Mouse (Mus musculus) layer of hippocampus, postnatal 14 days (tissue): ENCODE measurements around the gene Abhd17a. TPM values are rescaled to one million over a fixed set of nuclear protein-coding genes. Genes with fewer than 3 reads are reported as not detected.

Experiments used
- DNase-seq, 2 experiments: peaks; one replicate each; pipeline ENCODE4 v3.0.0; 2021 to 2022; ENCODE audit warnings: low spot score in 2 of 2, mixed read lengths in 1 of 2
- microRNA-seq, 2 experiments: library from miRNA; unstranded; fragments of <30 nt; microRNA quantifications; one replicate each; pipeline ENCODE4 v1.2.0; 2021
- total RNA-seq, 2 experiments: library from RNA; stranded (reverse); gene quantifications; 2 replicates each; pipeline ENCODE4 v1.2.3; 2021

The Abhd17a gene
- total RNA-seq, 2 experiments from 2014 or later: 189 to 197 TPM

DNA sequence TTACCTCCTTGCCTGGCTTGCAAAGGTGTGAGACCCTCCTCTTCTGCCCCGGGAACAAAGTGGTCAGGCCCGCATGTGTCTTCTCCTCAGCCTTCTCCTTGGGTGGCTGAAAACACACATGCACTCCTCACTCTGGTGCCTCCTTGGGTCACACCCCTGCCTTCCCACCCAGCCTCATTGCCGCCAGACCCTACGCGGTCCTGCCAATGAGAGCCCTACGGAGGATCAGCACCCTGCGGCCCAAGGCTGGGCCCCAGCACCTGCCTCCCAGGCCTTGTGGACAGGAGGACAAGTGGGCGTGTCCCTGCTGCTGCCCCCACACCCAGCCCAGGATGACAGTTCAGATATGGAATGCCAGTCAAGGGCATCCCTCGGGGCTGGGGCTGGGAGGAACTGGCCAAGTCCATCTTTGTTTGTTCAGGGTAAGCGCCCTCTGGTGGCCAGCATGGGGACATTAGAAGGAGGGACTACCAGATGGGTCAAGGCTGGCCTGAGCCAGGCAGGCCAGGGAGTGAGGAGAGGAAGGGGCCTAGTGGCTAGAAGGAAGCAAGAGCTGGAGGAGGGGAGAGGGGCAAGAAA, 41.6 kb downstream of the Abhd17a start:
- no peak for DNase-seq

DNA sequence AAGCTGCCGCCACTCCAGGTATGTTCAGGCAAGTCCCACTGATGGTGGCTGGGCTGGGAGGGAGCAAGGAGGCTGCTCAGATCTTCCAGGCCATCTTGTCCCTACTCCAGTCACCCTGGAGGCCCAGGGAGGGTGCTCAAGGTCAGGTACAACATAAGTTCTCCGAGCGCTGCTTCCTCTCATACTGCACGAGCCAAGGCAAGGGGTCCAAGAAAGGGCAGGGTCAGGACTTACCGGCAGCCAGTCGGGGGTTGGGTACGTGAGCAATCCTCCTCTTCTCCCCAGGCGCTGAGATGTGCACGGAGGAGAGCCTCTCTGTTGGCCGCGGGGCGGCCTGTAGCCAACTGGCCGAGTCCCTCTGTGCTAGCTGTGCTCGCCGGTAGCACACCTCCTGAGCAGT, 42.6 kb downstream of the Abhd17a start:
- DNase-seq: no peak

DNA sequence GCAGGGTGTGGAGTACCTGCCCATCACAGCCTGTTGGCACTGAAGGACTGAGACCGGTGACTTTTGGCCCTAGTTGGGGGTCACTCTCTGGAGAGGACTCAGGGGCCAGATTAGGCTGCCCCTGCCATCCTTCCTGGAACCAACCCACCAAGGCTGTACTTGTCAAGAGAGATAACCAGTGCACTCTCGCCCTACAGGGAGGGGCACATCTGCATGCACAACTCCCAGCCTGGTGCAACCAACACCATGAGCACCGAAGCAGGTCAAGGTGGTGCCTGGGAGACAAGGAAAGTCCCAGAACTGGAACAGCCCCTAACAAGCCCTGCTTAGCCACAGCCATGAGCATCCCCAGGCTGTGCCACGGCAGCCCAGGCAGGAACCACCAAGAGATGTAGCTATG, 43.2 kb downstream of the Abhd17a start:
- DNase-seq: no peak

DNA sequence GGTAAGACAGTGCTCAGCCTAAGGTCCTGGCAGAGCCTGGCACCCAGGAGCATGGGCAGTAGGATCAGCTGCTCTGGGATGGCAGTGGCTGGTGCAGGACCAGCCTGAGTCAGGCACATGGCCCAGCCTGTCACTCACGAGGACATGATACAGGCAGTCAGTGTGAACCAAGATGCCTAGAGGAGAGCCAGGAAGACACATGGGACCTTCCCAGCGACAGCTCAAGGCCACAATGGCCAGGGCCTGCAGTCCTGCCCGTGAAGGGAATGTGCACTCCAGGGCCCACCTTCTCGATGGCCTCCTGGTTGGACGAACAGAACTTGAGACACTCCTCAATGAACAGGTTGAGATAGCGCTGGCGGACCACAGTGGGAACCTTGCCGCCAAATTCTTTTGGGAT, 44.6 kb downstream of the Abhd17a start:
- DNase-seq: no peak

DNA sequence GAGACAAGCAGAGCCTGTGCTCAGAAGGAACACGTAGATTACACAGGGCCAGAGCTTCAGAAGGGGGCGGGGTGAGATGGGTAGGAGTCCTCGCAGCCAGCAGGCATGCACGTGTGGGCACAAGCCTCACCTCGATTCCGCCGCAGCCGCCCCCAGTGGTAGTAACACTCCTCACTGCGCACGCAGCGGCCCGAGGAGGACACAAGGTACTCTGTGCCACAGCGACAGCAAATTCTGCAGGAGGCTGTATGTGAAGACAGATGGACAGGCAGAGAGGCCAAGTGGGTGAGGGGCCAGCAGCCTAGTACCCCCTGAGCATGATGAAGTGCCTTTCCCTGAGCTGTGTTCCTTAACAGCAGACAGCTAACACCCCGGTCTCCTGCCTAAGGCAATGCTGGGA, 46.3 kb downstream of the Abhd17a start:
- DNase-seq: no peak

DNA sequence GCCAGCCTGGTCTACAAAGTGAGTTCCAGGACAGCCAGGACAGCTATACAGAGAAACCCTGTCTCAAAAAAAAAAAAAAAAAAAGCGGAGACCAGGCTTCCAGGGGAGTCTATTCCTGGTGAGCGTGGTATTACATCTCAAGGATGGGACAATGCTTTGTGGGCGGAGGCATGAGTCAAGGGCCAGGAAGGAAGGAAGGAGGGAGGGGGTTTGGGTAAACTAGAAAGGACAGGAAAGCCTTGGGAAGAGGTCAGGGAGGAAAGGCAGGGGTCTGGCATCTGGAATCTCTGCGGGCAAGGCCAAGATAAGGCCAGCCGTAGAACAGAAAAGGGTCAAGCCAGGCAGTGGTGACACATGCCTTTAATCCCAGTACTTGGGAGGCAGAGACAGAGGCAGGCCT, 50.6 kb downstream of the Abhd17a start:
- no peak for DNase-seq

DNA sequence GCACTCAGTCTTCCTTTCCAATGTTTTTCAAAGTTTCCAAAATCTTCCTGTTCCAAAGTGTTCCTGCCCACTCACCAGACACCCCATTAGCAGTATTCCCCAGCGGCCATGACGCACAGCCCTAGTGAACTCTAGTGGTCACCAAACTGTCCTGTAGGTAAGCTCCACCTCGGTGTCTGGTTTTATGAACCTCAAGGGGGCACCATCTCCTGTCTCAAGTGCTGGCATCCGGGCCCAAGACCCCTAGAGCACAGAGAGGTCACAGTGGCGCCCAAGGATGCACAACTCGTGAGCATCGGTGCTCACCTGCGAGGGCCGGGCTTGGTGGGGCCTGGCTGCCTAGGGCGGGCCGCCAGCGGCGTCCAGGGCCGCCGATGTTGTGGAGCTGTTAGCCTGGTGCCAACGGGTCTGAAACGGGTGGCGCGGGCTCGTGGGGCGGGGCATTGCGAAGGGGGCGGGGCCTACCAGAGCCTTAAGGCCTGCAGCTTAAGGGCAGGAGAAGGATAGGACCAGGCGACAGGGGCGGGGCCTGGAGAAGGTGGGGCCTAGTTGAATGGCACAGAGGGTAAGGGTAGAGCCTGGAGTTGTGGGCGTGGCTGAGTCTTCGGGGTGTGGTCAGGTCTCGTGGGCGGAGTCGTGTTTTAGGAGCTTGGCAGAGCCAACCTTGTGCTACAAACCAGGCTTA, 51.3 kb downstream of the Abhd17a start, which contains the start of gene Atp8b3:
Atp8b3 (minus strand) TSS at position 415 of the 685 bp plus-strand sequence.
- no peak for DNase-seq

DNA sequence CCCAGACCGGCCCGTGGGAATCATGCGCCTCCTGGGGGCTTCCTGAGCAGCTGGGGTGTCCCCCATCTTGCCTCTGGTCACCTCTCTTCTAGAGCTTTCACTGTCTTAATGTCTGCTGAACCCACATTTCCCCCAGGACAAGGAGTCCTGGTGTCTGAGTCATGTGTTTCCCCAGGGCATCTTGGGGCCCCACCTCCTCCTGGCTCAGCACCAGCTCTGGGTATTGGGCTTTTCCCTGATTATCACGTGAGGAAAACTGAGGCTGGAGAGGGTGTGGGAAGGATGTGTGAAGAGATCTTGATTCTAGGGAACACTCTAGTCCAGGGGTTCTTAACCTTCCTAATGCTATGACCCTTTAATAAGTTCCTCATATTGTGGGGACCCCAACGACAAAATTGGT, 52.0 kb downstream of the Abhd17a start:
- no peak for DNase-seq

DNA sequence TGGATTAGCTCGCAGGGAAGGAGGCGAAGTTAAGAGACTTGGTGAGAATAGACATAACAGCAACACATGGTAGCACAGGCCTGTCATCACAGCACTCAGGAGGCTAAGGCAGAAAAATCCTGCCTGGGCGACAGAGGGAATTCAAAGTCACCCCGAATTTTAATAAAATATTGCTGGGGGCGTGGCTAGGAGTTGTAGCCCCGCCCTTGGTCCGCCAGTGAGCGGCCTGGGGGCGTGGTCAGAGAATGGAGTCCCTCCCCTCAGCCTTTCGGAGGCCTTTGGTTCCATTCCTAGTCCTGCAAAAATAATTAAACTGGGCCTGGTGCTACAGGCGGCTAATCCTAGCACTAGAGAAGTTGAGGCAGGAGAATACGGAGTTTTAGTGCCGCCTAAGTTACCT, 54.4 kb downstream of the Abhd17a start:
- DNase-seq: no peak

DNA sequence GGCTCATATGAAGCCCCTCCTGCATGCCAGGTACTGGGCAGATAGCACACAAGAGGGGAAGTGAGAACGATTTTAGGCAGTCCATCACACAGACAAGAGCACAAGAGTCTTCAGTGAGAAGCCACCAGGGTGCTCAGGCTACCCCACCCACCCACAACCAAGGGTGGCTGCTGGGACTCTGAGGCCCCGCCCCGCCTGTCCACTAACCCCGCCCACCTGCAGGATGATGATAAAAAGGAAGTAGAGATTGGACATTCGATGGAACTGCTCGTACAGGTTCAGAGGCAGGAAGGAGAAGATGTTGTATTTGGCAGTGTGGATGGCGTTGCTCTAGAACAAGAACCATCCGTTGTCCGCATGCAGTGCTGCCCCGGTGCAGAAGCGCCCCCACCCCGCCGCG, 55.1 kb downstream of the Abhd17a start:
- DNase-seq: no peak

DNA sequence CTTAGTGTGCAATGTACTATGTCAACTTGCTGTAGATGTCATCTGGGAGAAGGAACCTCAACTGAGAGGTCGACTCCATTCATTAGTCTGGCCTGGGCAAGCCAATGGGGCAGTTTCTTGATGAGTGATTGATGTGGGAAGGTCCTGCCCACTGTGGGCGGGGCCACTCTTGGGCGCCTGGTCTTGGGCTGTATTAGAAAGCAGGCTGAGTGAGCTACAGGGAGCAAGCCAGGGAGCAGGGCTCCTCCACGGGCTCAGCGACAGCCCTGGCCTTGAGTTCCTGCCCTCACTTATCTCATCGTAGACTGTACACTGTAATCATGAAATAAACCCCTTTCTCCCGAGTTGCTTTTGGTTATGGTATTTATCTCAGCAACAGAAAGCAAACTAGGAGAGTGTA, 56.4 kb downstream of the Abhd17a start:
- DNase-seq: no peak

Small RNA genes within 50 kb of the gene (microRNA-seq; reads per million reads assigned to microRNA genes)
- 2.0 to 2.7 reads per million in 2 experiments for gene Mir6912

Other genes with a start within 250 kb of the Abhd17a start
- 1 to 10 TPM; 2.0 to 2.8 TPM for gene Adamtsl5, start 241.9 kb downstream of the Abhd17a start, total RNA-seq
- 1 to 10 TPM; 3.2 to 3.4 TPM for gene Plk5, start 233.9 kb downstream of the Abhd17a start, total RNA-seq
- 10 to 100 TPM; 20.3 to 24.2 TPM for gene Mex3d, start 202.7 kb downstream of the Abhd17a start, total RNA-seq
- gene Mbd3, start 190.8 kb downstream of the Abhd17a start, total RNA-seq: 100 to 1,000 TPM; 121 to 131 TPM
- 100 to 1,000 TPM; 620 to 655 TPM for gene Uqcr11, start 183.5 kb downstream of the Abhd17a start, total RNA-seq
- gene Tcf3, start 156.7 kb downstream of the Abhd17a start, total RNA-seq: 10 to 100 TPM; 33.3 to 35.0 TPM
- gene Onecut3, start 95.5 kb downstream of the Abhd17a start, total RNA-seq: not detected
- under 1 TPM; 0.21 TPM for gene Atp8b3, start 51.2 kb downstream of the Abhd17a start, total RNA-seq
- gene Rexo1, start 28.8 kb downstream of the Abhd17a start, total RNA-seq: 10 to 100 TPM; 47.0 to 50.5 TPM
- 10 to 100 TPM; 40.1 to 44.3 TPM for gene Klf16, start 13.0 kb downstream of the Abhd17a start, total RNA-seq
- gene Scamp4, start 12.5 kb upstream of the Abhd17a start, total RNA-seq: 10 to 100 TPM; 38.5 to 40.7 TPM
- gene Adat3, start 12.5 kb upstream of the Abhd17a start, total RNA-seq: 1 to 10 TPM; 2.3 to 2.8 TPM
- 1 to 10 TPM; 2.5 to 2.8 TPM for gene Gm49322, start 15.7 kb upstream of the Abhd17a start, total RNA-seq
- gene Csnk1g2, start 32.5 kb upstream of the Abhd17a start, total RNA-seq: 100 to 1,000 TPM; 176 to 180 TPM
- gene Btbd2, start 66.7 kb upstream of the Abhd17a start, total RNA-seq: 10 to 100 TPM; 90.2 to 94.4 TPM
- 10 to 100 TPM; 50.5 to 51.5 TPM for gene Mknk2, start 87.8 kb upstream of the Abhd17a start, total RNA-seq
- 10 to 100 TPM; 16.1 to 19.0 TPM for gene Mob3a, start 111.6 kb upstream of the Abhd17a start, total RNA-seq
- gene Izumo4, start 111.8 kb upstream of the Abhd17a start, total RNA-seq: 10 to 100 TPM; 44.8 to 54.7 TPM
- gene Ap3d1, start 151.9 kb upstream of the Abhd17a start, total RNA-seq: 100 to 1,000 TPM; 137 to 144 TPM
- 10 to 100 TPM; 60.6 to 62.2 TPM for gene Dot1l, start 164.9 kb upstream of the Abhd17a start, total RNA-seq
- 10 to 100 TPM; 41.0 to 45.9 TPM for gene Sf3a2, start 207.9 kb upstream of the Abhd17a start, total RNA-seq
- gene Plekhj1, start 208.3 kb upstream of the Abhd17a start, total RNA-seq: 10 to 100 TPM; 57.1 to 57.8 TPM
- 1 to 10 TPM; 2.4 to 2.9 TPM for gene Amh, start 214.9 kb upstream of the Abhd17a start, total RNA-seq
- gene Jsrp1, start 223.2 kb upstream of the Abhd17a start, total RNA-seq: 1 to 10 TPM; 2.1 to 2.6 TPM
- 100 to 1,000 TPM; 429 to 450 TPM for gene Oaz1, start 236.3 kb upstream of the Abhd17a start, total RNA-seq